In genomic region chr10:69399814-69400385, GRCm38 (mm10) we compare ENCODE assay signal across 8 mouse cellular contexts. TPM values are rescaled to one million over a fixed set of nuclear protein-coding genes. Genes with fewer than 3 reads are reported as not detected.
DNase-seq lines count a peak whose midpoint lies in the region; ATAC-seq and TF ChIP-seq lines count a peak whose summit lies in the region.

No protein-coding gene starts in this region.

- no peaks in the 10 kb centered on the region for H3K9me3 ChIP-seq in heart, embryonic 16.5 days (replicated peaks; ENCODE audit: control insufficient read depth, low read length)
- no peaks in the 10 kb centered on the region for H3K9me3 ChIP-seq in limb, embryonic 13.5 days

- no peak for ATAC-seq in heart, embryonic 16.5 days (replicated peaks; ENCODE audit: extremely low read depth, insufficient read depth, low FRiP score)
- no peak for ATAC-seq in limb, embryonic 13.5 days (ENCODE audit: low FRiP score, low read depth)

- WGBS in heart, embryonic 16.5 days: 8% methylated on average over 17 of the region's 17 CpGs
- WGBS in limb, embryonic 13.5 days: 4% methylated on average over 17 of the region's 17 CpGs
- 10% methylated on average over 17 of the region's 17 CpGs for WGBS in olfactory bulb, adult 2 months
- WGBS in thymus, adult 2 months: 9% methylated on average over 17 of the region's 17 CpGs

- no peak for DNase-seq in heart, postnatal 4 days
- DNase-seq in forelimb bud, embryonic 11.5 days (ENCODE audit: low read depth, low spot score): peak; percentile 28
- no peak for DNase-seq in layer of hippocampus, adult 8-10 months (ENCODE audit: low spot score in 2 of 2)
- DNase-seq in thymus, adult 2 months: no peak
- no peak for DNase-seq in right cerebral cortex, adult 18-20 months

- H3K27ac ChIP-seq in heart, embryonic 16.5 days (ENCODE audit: low read length): no peak overlapping the region
- no peak overlapping the region for H3K27ac ChIP-seq in limb, embryonic 13.5 days
- 0 out of 2 replicates have a peak overlapping the region, but pooled peaks have one; percentile 15 for H3K27ac ChIP-seq in olfactory bulb, adult 2 months (ENCODE audit: insufficient read depth, low read depth, low read length)
- H3K27ac ChIP-seq in thymus, adult 2 months (ENCODE audit: control insufficient read depth, insufficient read depth, low read length): no peak overlapping the region

- H3K36me3 ChIP-seq in heart, embryonic 16.5 days (ENCODE audit: control insufficient read depth, insufficient read depth): no peaks in the 10 kb centered on the region
- H3K36me3 ChIP-seq in limb, embryonic 13.5 days: no peaks in the 10 kb centered on the region
- no peaks in the 10 kb centered on the region for H3K36me3 ChIP-seq in thymus, adult 2 months (ENCODE audit: control insufficient read depth, insufficient read depth, low read length)

- peak overlapping the region; percentile 75 for H3K4me3 ChIP-seq in heart, embryonic 16.5 days (ENCODE audit: low read length)
- peak overlapping the region; percentile 73 for H3K4me3 ChIP-seq in limb, embryonic 13.5 days
- peak overlapping the region; percentile 53 for H3K4me3 ChIP-seq in olfactory bulb, adult 2 months (ENCODE audit: insufficient read depth, low read depth, low read length)
- no peak overlapping the region for H3K4me3 ChIP-seq in thymus, adult 2 months (ENCODE audit: control insufficient read depth, insufficient read depth, low read length)

- H3K9ac ChIP-seq in heart, embryonic 16.5 days (ENCODE audit: low read length): peak overlapping the region; percentile 68
- H3K9ac ChIP-seq in limb, embryonic 13.5 days: peak overlapping the region; percentile 71; the same call in 1 of the 2 replicates

- no peak for TF ChIP-seq CTCF in olfactory bulb, adult 2 months (IDR thresholded peaks at IDR 0.05; ENCODE audit: insufficient read depth, low read depth, low read length)
- TF ChIP-seq CTCF in thymus, adult 2 months (IDR thresholded peaks at IDR 0.05; ENCODE audit: borderline replicate concordance, control insufficient read depth, extremely low read depth, insufficient read depth, low read length, poor library complexity): no peak

- peaks cover 6% of the 10 kb centered on the region for H3K4me1 ChIP-seq in heart, embryonic 16.5 days (ENCODE audit: control insufficient read depth, insufficient read depth, low read length)
- peaks cover 26% of the 10 kb centered on the region for H3K4me1 ChIP-seq in limb, embryonic 13.5 days
- H3K4me1 ChIP-seq in olfactory bulb, adult 2 months (ENCODE audit: control insufficient read depth, insufficient read depth, low read length): peaks cover 17% of the 10 kb centered on the region
- no peaks in the 10 kb centered on the region for H3K4me1 ChIP-seq in thymus, adult 2 months (replicated peaks; ENCODE audit: control insufficient read depth, insufficient read depth, low read length)

- no peak for TF ChIP-seq POLR2A in olfactory bulb, adult 2 months (IDR thresholded peaks at IDR 0.05; ENCODE audit: insufficient read depth, low read depth, low read length)
- TF ChIP-seq POLR2A in thymus, adult 2 months (IDR thresholded peaks at IDR 0.05; ENCODE audit: control insufficient read depth, extremely low read depth, insufficient read depth, low read length, poor library complexity): no peak

- H3K27me3 ChIP-seq in heart, embryonic 16.5 days (ENCODE audit: control insufficient read depth, insufficient read depth, low read length): peaks cover 31% of the 10 kb centered on the region
- H3K27me3 ChIP-seq in limb, embryonic 13.5 days: peaks cover 67% of the 10 kb centered on the region
- H3K27me3 ChIP-seq in thymus, adult 2 months (ENCODE audit: control insufficient read depth, insufficient read depth, low read length): peaks cover 12% of the 10 kb centered on the region

- peak overlapping the region; percentile 88 for H3K4me2 ChIP-seq in heart, embryonic 16.5 days (ENCODE audit: low read depth, low read length)
- peak overlapping the region; percentile 100 for H3K4me2 ChIP-seq in limb, embryonic 13.5 days (replicated peaks)

RNA-seq across cellular contexts. Expression of gene Ank3, which starts 1.3 kb away (rescaled TPM):
- polyA plus RNA-seq in heart, embryonic 16.5 days (2015; fragmentation: Nextera tagmentation; extraction: Ambion mirVana): 33.2 and 34.2 TPM in 2 replicates
- total RNA-seq in heart, postnatal 4 days (2021): 10 to 100 TPM; 84.2 to 92.8 TPM
- 26.2 and 28.0 TPM in 2 replicates for polyA plus RNA-seq in limb, embryonic 13.5 days (2015; fragmentation: Nextera tagmentation; extraction: Ambion mirVana)
- polyA plus RNA-seq in olfactory bulb, adult 2 months (2012; ENCODE audit: insufficient read depth, insufficient read length, low replicate concordance, missing spikeins): 54.9 and 212 TPM in 2 replicates
- total RNA-seq in layer of hippocampus, adult 8-10 months (2022): 100 to 1,000 TPM; 396 to 490 (median 435) TPM
- polyA plus RNA-seq in thymus, adult 2 months (2012; rRNA removed): 4.2 and 5.6 TPM in 2 replicates

RNA-seq across cellular contexts. Expression of gene Cdk1, which starts 47.2 kb away (rescaled TPM):
- 336 and 381 TPM in 2 replicates for polyA plus RNA-seq in heart, embryonic 16.5 days (2015; fragmentation: Nextera tagmentation; extraction: Ambion mirVana)
- 100 to 1,000 TPM; 130 to 136 TPM for total RNA-seq in heart, postnatal 4 days (2021)
- 396 and 444 TPM in 2 replicates for polyA plus RNA-seq in limb, embryonic 13.5 days (2015; fragmentation: Nextera tagmentation; extraction: Ambion mirVana)
- not detected in 2 replicates for polyA plus RNA-seq in olfactory bulb, adult 2 months (2012; ENCODE audit: insufficient read depth, insufficient read length, low replicate concordance, missing spikeins)
- 1 to 10 TPM in 1 of 4 experiments, under 1 TPM in 2, not detected in 1; 0.75 to 1.1 (median 0.82) TPM for total RNA-seq in layer of hippocampus, adult 8-10 months (2022)
- 131 and 158 TPM in 2 replicates for polyA plus RNA-seq in thymus, adult 2 months (2012; rRNA removed)
